Mouse (Mus musculus): ENCODE measurements around the gene Castor2. TPM values are rescaled to one million over a fixed set of nuclear protein-coding genes. Genes with fewer than 3 reads are reported as not detected.
A peak's percentile ranks its signal among the peaks of the same experiment; 100 is the strongest.

Gene Castor2
- polyA plus RNA-seq, 1 experiment from 2014 or later: 0.73 TPM

GRCm38 (mm10) chr5:134182172-134182571 is 82.7 kb downstream of the Castor2 start:
- Histone ChIP-seq H3K4me2 (ENCODE audit: low read depth, low read length) (no peak overlapping the region), H3K9ac (ENCODE audit: low read depth, low read length) (no peak overlapping the region), H3K27me3 (ENCODE audit: control insufficient read depth, insufficient read depth, low read depth, low read length) (no peaks in the 10 kb centered on the region), H3K27ac (ENCODE audit: low read length) (0 out of 2 replicates have a peak overlapping the region, but pooled peaks have one; percentile 14), H3K4me1 (ENCODE audit: control insufficient read depth, low read depth, low read length) (peaks cover 29% of the 10 kb centered on the region), H3K36me3 (ENCODE audit: control insufficient read depth, insufficient read depth) (no peaks in the 10 kb centered on the region), H3K4me3 (ENCODE audit: low read depth, low read length) (no peak overlapping the region), H3K9me3 (replicated peaks; ENCODE audit: control insufficient read depth, low read length) (no peaks in the 10 kb centered on the region)
- ATAC-seq (ENCODE audit: low read depth): no peak
- WGBS (ENCODE audit: insufficient replicate concordance): 50% methylated on average over 3 of the region's 3 CpGs

GRCm38 (mm10) chr5:134182735-134183134 is 83.2 kb downstream of the Castor2 start:
- Histone ChIP-seq H3K4me1 (ENCODE audit: control insufficient read depth, low read depth, low read length) (peaks cover 29% of the 10 kb centered on the region), H3K4me2 (ENCODE audit: low read depth, low read length) (peak overlapping the region; percentile 98), H3K9ac (ENCODE audit: low read depth, low read length) (no peak overlapping the region), H3K27me3 (ENCODE audit: control insufficient read depth, insufficient read depth, low read depth, low read length) (no peaks in the 10 kb centered on the region), H3K27ac (ENCODE audit: low read length) (peak overlapping the region; percentile 88; the same call in 1 of the 2 replicates), H3K36me3 (ENCODE audit: control insufficient read depth, insufficient read depth) (no peaks in the 10 kb centered on the region), H3K4me3 (ENCODE audit: low read depth, low read length) (no peak overlapping the region), H3K9me3 (replicated peaks; ENCODE audit: control insufficient read depth, low read length) (no peaks in the 10 kb centered on the region)
- 48% methylated on average over 4 of the region's 4 CpGs for WGBS (ENCODE audit: insufficient replicate concordance)
- ATAC-seq (ENCODE audit: low read depth): no peak

- no peak for ATAC-seq (ENCODE audit: low read depth)
- WGBS (ENCODE audit: insufficient replicate concordance): 26% methylated on average over 7 of the region's 7 CpGs
- H3K9ac ChIP-seq (ENCODE audit: low read depth, low read length): peak overlapping the region; percentile 83
- H3K27me3 ChIP-seq (ENCODE audit: control insufficient read depth, insufficient read depth, low read depth, low read length): no peaks in the 10 kb centered on the region
- H3K27ac ChIP-seq (ENCODE audit: low read length): peak overlapping the region; percentile 88
- peak overlapping the region; percentile 98 for H3K4me2 ChIP-seq (ENCODE audit: low read depth, low read length)
- H3K9me3 ChIP-seq (replicated peaks; ENCODE audit: control insufficient read depth, low read length): no peaks in the 10 kb centered on the region
- H3K4me1 ChIP-seq (ENCODE audit: control insufficient read depth, low read depth, low read length): peaks cover 27% of the 10 kb centered on the region
- H3K4me3 ChIP-seq (ENCODE audit: low read depth, low read length): peak overlapping the region; percentile 90
- H3K36me3 ChIP-seq (ENCODE audit: control insufficient read depth, insufficient read depth): no peaks in the 10 kb centered on the region
Observed at GRCm38 (mm10) chr5:134183162-134183561, 83.7 kb downstream of the Castor2 start.

GRCm38 (mm10) chr5:134183880-134184808 is 84.6 kb downstream of the Castor2 start, which contains the start of gene Gtf2ird2:
Gene Gtf2ird2, plus strand, starts transcription at chr5:134184019.
- peak within 1 kb of the TSS; percentile 88 for H3K27ac ChIP-seq (ENCODE audit: low read length)
- H3K36me3 ChIP-seq (ENCODE audit: control insufficient read depth, insufficient read depth): no peaks in the 10 kb centered on the region
- peak within 1 kb of the TSS; percentile 83 for H3K9ac ChIP-seq (ENCODE audit: low read depth, low read length)
- no peaks in the 10 kb centered on the region for H3K27me3 ChIP-seq (ENCODE audit: control insufficient read depth, insufficient read depth, low read depth, low read length)
- H3K4me3 ChIP-seq (ENCODE audit: low read depth, low read length): peak within 1 kb of the TSS; percentile 90
- peak within 1 kb of the TSS; percentile 98 for H3K4me2 ChIP-seq (ENCODE audit: low read depth, low read length)
- WGBS (ENCODE audit: insufficient replicate concordance): under 1% methylated on average over 91 of the region's 92 CpGs
- peak; percentile 96 for ATAC-seq (ENCODE audit: low read depth)
- no peaks in the 10 kb centered on the region for H3K9me3 ChIP-seq (replicated peaks; ENCODE audit: control insufficient read depth, low read length)
- H3K4me1 ChIP-seq (ENCODE audit: control insufficient read depth, low read depth, low read length): peaks cover 22% of the 10 kb centered on the region

- Histone ChIP-seq H3K4me3 (ENCODE audit: low read depth, low read length) (no peak overlapping the region), H3K4me1 (ENCODE audit: control insufficient read depth, low read depth, low read length) (peaks cover 22% of the 10 kb centered on the region), H3K27ac (ENCODE audit: low read length) (no peak overlapping the region), H3K36me3 (ENCODE audit: control insufficient read depth, insufficient read depth) (no peaks in the 10 kb centered on the region), H3K9ac (ENCODE audit: low read depth, low read length) (no peak overlapping the region), H3K4me2 (ENCODE audit: low read depth, low read length) (no peak overlapping the region), H3K9me3 (replicated peaks; ENCODE audit: control insufficient read depth, low read length) (no peaks in the 10 kb centered on the region), H3K27me3 (ENCODE audit: control insufficient read depth, insufficient read depth, low read depth, low read length) (no peaks in the 10 kb centered on the region)
- whole genome bisulfite sequencing (ENCODE audit: insufficient replicate concordance): 86% methylated on average over 3 of the region's 3 CpGs
- no peak for ATAC-seq (ENCODE audit: low read depth)
Observed at GRCm38 (mm10) chr5:134186059-134186458, 86.5 kb downstream of the Castor2 start.

GRCm38 (mm10) chr5:134186961-134187731 is 87.6 kb downstream of the Castor2 start:
- Histone ChIP-seq H3K4me2 (ENCODE audit: low read depth, low read length) (no peak overlapping the region), H3K36me3 (ENCODE audit: control insufficient read depth, insufficient read depth) (no peaks in the 10 kb centered on the region), H3K27ac (ENCODE audit: low read length) (no peak overlapping the region), H3K9ac (ENCODE audit: low read depth, low read length) (no peak overlapping the region), H3K27me3 (ENCODE audit: control insufficient read depth, insufficient read depth, low read depth, low read length) (no peaks in the 10 kb centered on the region), H3K9me3 (replicated peaks; ENCODE audit: control insufficient read depth, low read length) (no peaks in the 10 kb centered on the region), H3K4me3 (ENCODE audit: low read depth, low read length) (no peak overlapping the region), H3K4me1 (ENCODE audit: control insufficient read depth, low read depth, low read length) (peaks cover 20% of the 10 kb centered on the region)
- WGBS (ENCODE audit: insufficient replicate concordance): 64% methylated on average over 4 of the region's 4 CpGs
- ATAC-seq (ENCODE audit: low read depth): no peak

GRCm38 (mm10) chr5:134188571-134188970 is 89.1 kb downstream of the Castor2 start:
- H3K27ac ChIP-seq (ENCODE audit: low read length): no peak overlapping the region
- peaks cover 6% of the 10 kb centered on the region for H3K4me1 ChIP-seq (ENCODE audit: control insufficient read depth, low read depth, low read length)
- no peaks in the 10 kb centered on the region for H3K9me3 ChIP-seq (replicated peaks; ENCODE audit: control insufficient read depth, low read length)
- WGBS (ENCODE audit: insufficient replicate concordance): 31% methylated on average over 7 of the region's 7 CpGs
- H3K4me2 ChIP-seq (ENCODE audit: low read depth, low read length): no peak overlapping the region
- no peak overlapping the region for H3K4me3 ChIP-seq (ENCODE audit: low read depth, low read length)
- H3K27me3 ChIP-seq (ENCODE audit: control insufficient read depth, insufficient read depth, low read depth, low read length): no peaks in the 10 kb centered on the region
- H3K36me3 ChIP-seq (ENCODE audit: control insufficient read depth, insufficient read depth): no peaks in the 10 kb centered on the region
- no peak overlapping the region for H3K9ac ChIP-seq (ENCODE audit: low read depth, low read length)
- no peak for ATAC-seq (ENCODE audit: low read depth)

GRCm38 (mm10) chr5:134193664-134194063 is 94.2 kb downstream of the Castor2 start:
- Histone ChIP-seq H3K4me2 (ENCODE audit: low read depth, low read length) (no peak overlapping the region), H3K27me3 (ENCODE audit: control insufficient read depth, insufficient read depth, low read depth, low read length) (no peaks in the 10 kb centered on the region), H3K27ac (ENCODE audit: low read length) (no peak overlapping the region), H3K36me3 (ENCODE audit: control insufficient read depth, insufficient read depth) (no peaks in the 10 kb centered on the region), H3K9ac (ENCODE audit: low read depth, low read length) (no peak overlapping the region), H3K4me3 (ENCODE audit: low read depth, low read length) (no peak overlapping the region), H3K4me1 (ENCODE audit: control insufficient read depth, low read depth, low read length) (no peaks in the 10 kb centered on the region), H3K9me3 (replicated peaks; ENCODE audit: control insufficient read depth, low read length) (no peaks in the 10 kb centered on the region)
- no peak for ATAC-seq (ENCODE audit: low read depth)
- WGBS (ENCODE audit: insufficient replicate concordance): 72% methylated on average over 8 of the region's 8 CpGs

All from liver, embryonic 16.5 days (tissue).